Mouse (Mus musculus): ENCODE data around the gene Palm3.

- TF ChIP-seq POLR2AphosphoS2 (IDR thresholded peaks at IDR 0.05; ENCODE audit: low read depth, low read length) (no peak), RCOR1 (conservative IDR thresholded peaks at IDR 0.05; ENCODE audit: low read depth, low read length) (no peak)
Observed at GRCm38 (mm10) chr8:84008362-84008761, 12.9 kb upstream of the Palm3 start.
